Mouse (Mus musculus) olfactory bulb, adult 2 months (tissue): ENCODE measurements at regions not wholly inside any gene's neighbourhood (a gene's known extent, or its start where the extent isn't known, plus 50 kb on each side); places are given as distances from the start of the nearest gene placed in this dataset.

Experiments used
- CTCF ChIP-seq: fragments of 200-500 bp; IDR thresholded peaks from 2 replicates; pipeline ENCODE4 v1.5.1; 2012; ENCODE audit warnings: low read depth, mild to moderate bottlenecking, low read length, moderate library complexity; ENCODE audit not compliant: insufficient read depth
- POLR2A ChIP-seq: fragments of 200-500 bp; IDR thresholded peaks from 2 replicates; pipeline ENCODE4 v1.6.1; 2012; ENCODE audit warnings: mild to moderate bottlenecking, low read depth, low read length, moderate library complexity; ENCODE audit not compliant: insufficient read depth

DNA sequence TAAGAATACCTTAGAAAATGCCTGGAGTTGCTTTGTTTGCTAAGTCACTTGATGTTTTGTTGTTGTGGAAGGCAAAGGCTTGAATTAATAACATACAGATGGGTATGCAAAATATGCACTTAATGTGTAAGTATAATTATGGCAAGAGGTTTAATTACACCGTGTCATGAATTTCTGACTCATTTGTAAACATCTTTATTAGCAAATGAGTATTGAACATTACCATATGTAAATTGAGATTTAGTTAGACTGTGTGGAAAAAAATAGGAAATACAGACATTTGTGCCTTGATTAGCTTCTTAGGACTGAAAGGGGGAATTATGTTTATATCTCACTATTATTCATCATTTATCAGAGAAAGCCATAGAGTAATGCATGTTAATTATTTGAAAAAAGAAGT lies 544.0 kb upstream of the Jag1 start:
- no peak for TF ChIP-seq POLR2A
- TF ChIP-seq CTCF, result no peak
